Mouse (Mus musculus) neutrophil, adult 5-6 weeks (primary cell): ENCODE results near the gene Il17d. TPM values are rescaled to one million over a fixed set of nuclear protein-coding genes. Genes with fewer than 3 reads are reported as not detected.
A peak's percentile ranks its signal among the peaks of the same experiment; 100 is the strongest.

Experiments
- ATAC-seq: fragments of 151-379, 151-347 bp; 2 replicates; pipeline ENCODE4 v1.8.0; 2017; ENCODE audit warnings: mild to moderate bottlenecking, moderate TSS enrichment; ENCODE audit not compliant: insufficient number of reproducible peaks, poor library complexity, low FRiP score, severe bottlenecking; ENCODE audit errors: extremely low read depth
- total RNA-seq: library from RNA; stranded (forward); fragments of 200-1000 nt; gene quantifications from 2 replicates; pipeline ENCODE4 v1.2.3, GENCODE M21; 2017

Il17d gene
- total RNA-seq, 1 experiment from 2014 or later = not detected

DNA sequence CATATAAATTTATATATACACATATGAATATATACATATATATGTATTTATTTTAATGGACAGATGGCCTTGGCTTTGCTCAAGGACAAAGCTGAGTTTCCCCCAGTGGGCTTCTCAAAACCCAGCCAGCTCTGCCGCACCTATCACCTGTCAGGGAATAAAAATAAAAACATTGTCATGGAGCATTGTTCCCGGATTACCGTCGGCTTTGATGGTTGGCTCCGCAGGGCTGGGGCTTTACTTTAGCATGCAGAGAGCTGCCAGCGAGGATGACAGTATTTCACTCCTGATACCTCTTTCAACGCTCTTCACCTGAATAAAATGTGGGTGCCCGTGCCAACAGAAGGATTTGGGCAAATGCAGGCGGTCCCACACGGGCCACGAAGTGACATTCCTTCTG, 9.3 kb downstream of the Il17d start:
- ATAC-seq = no peak

DNA sequence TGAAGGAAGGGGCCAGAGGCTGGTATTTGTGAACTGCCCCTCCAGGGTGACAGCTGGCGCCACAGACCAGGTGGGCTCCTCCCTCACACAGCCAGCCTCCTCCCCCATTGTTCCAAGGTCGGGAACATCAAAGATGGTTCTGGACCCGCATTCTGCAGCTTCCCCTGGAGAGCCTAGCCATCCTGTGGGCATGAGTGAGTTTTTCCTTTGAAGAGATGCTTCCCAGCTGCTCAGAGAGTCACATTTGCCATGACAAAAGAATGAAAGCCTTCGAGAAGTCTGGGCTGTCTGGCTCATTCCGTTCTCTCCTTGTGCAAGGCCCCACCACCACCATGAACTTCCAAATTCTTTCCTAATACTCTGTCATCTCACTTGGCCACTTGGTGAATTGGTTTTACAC, 9.8 kb downstream of the Il17d start:
- no peak for ATAC-seq

DNA sequence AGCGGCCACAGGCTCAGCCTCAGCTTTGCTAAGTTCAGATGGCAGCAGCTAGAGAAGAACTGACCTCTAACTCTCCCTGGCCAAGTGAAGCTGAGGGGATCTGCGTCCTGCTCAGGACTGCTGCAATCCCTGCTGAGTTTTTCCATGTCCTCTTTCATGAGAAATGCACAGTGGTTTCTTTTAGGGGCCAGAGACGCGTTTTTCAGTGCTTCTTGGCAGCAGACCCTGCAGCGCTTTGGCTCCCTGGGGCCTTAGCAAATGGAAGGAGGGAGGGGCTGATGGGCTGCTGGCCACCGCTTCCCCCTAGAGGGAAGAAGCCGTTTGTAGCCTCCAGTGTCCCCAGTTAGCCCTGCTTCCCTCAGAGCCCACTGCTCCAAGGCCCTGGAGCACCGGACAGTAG, 10.4 kb downstream of the Il17d start:
- no peak for ATAC-seq

DNA sequence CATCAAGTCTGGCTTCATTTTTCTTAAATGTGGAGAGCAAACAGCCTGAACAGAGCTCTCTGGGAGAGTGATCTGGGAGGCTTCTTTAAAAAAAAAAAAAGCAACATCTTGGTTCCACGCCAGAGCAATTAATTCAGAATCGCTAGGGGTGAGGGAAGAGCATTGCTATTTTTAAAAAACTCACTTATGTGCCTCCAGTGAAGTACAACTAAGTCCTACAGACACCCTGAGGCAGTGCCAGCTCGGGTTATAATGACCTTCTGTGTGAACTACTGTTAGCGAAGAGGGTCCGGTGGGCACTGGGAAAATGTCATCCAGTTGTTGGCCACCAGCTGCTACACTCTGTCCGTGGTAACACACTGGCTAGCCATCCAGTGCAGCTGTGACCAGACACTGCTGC, 11.1 kb downstream of the Il17d start:
- ATAC-seq = no peak

DNA sequence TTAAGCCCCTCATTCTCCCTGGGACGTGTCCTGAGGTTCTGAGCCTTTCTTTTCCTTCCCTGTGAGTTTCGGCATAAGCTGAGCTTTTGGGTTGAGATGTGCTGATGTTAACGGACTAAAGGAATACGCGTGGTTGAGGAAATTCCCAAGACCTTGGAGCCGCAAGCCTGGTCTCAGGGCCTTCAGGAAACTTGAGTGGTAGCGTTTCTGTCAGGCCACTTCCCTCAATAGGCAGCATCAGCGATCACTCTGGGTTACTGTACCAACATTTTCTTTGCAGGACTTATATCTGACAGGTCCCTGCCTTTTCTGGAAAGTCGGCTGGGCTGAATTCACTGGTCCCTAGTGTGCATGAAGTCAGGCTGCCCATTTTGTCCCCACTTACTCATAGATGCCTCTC, 12.2 kb downstream of the Il17d start:
- no peak for ATAC-seq

DNA sequence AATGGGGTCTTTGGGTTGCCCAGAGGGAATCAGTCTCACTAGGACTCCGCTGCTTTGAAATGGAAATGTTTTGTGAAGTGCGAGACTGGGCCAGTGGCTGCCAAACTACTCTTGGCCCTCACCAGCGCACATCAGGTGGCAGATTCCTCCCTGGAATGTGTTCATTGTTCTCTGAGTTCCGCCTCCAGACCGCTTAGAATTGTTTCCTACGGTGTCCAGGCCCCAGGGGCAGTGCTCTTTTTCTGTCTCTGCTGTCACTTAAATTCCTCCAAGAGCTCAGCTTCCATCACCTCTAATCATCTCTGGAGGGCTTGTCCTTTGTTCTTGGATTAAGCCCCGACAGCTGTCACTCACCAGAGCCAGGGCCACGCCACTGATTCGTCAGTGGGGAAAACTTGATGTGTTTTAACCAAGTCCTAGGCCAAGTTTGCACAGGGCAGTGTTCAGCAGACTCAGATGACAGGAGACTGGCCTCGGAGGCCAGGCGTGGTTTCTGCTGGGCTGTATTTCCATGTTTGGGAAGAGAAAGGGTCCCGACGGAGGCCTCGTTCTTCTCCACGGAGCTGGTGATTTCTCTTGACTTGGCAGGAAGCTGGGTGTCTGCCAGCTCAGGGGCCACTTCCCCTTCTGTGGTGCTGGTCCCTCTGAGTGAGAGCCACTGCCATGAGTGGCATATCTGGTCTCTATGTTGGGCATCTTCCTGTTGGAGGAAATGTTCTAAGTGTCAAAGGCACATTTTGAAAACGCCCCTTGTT, 12.9 kb downstream of the Il17d start:
- peak; percentile 61; the same call in 1 of the 2 replicates for ATAC-seq

DNA sequence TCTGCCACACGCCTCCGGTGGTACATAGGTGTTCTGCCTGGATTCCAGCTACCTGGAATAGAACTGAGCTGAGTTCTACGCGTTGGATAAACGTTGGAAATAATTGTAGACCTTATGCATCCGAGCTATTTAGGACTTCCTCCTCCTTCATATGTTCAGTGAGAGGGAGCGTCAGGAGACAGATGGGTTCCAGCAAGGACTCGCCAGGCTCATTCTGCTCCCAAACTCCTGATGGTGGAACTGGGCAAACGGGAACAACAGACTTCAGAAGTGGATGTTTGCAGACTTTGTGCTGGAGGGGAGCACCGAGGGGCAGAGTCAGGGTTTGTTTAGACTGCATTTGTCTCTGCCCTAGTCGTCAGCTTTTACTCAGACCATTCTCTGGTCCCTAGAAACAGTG, 16.1 kb downstream of the Il17d start:
- no peak for ATAC-seq

DNA sequence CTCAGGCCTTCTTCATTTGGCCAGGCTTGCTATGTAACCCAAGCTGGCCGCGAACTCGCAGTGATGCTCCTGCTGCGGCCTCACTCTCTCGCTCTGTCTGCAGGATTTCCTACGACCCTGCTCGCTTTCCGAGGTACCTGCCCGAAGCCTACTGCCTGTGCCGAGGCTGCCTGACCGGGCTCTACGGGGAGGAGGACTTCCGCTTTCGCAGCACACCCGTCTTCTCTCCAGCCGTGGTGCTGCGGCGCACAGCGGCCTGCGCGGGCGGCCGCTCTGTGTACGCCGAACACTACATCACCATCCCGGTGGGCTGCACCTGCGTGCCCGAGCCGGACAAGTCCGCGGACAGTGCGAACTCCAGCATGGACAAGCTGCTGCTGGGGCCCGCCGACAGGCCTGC, 17.7 kb downstream of the Il17d start:
- ATAC-seq = no peak

DNA sequence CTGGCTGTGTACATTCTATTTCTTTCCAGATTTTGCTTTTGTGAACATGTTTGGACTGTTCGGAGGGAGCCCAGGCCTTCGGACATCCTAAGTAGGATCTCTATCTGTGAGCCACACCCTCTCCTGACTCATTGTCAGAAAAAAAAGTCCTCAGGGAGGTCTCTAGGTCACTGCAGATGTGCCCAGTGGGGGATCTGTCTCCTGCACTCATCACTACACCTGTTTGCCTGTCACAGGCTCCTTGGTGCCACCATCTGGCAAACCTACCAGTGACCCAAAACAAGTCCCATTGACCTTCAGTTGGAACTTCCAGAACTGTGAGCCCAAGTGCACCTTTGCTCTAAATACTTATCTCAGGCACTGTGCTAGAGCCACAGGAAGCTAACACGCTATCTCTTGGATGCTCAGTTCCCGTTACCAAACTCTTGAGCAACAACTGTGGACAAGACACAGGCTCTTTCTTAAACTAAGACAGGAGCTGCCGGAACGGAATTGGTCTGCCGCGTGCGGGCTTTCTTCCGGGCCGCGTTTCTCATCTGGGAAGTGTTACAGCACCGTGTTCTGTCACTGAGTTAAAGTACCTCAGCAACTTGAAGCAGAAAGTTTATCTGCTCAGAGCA, 19.0 kb downstream of the Il17d start:
- no peak for ATAC-seq

DNA sequence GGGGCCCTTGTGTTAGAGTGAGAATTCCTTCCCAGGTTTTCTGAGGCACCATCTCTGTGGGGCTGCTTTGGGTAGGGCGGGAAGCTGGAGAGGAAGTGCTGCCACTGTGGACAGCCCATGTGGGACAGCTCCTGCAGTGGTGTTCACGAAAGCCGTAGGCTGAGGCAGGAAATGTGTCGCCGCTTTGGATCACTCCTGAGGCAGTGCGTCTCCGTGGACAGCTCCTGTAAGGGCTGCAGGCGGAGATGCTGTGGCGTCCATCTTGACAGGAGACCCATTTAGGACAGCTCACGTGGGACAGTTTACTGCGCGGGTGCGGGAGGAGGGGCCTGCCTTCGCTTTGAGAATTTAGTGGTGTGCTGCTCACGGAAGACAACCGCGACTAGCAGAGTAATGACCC, 20.9 kb downstream of the Il17d start:
- no peak for ATAC-seq

DNA sequence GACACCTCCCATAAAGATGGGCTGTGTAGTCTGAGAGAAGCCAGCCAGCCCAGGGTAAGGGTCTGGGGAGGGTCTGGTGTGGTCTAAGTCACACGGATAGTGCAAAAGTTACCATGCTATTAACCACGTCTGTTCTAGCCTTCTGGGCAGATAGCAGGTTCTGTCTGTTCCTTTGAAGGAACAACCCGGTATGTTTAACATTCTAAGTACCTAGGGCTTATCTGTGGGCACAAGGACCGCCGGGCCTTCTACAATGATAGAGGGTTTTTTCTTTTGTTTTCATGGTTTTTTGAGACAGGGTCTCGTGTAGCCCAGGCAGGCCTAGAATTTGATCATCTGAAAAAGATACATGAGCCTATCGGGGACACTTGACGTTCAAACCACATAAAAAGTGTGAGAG, 21.6 kb downstream of the Il17d start:
- no peak for ATAC-seq

DNA sequence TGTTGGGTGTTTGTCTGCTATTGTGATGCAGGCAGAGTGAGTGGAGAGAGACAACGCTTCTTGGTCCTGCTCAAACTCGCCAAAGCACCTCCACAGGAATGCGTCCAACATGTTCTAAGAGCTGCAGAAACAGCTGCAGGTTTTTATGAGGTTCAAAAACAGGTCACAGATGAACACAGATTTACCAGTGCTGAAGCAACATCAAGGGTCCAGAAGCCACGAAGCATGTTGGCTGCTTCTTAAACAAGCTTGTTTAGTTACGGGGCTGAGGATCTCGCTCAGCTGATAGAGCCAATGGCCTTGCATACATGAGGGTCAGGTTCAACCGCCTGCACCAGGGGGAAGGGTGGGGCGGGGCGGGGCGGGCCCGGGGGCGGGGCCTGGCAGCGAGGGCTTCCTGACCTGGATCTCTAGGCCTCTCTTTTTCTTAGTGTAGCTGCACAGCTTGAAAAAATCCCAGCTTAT, 22.0 kb downstream of the Il17d start:
- no peak for ATAC-seq

DNA sequence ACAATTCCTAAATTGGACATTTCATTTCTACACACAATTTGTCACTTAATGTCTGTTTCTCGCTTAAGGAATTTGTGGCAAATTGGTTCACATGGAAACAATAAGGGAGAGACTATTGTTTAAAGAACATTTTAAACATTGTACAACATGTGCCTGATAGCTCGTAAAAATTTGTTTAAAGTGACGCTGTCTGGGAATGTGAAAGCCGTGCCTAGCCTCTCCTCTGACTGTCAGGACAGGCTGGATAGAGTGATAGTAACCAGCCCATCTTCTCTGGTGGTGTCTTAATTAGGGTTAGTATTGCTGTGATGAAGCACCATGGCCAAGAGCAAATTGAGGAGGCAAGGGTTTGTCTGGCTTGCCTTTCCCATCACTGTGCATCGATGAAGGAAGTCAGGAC, 22.5 kb downstream of the Il17d start:
- no peak for ATAC-seq

DNA sequence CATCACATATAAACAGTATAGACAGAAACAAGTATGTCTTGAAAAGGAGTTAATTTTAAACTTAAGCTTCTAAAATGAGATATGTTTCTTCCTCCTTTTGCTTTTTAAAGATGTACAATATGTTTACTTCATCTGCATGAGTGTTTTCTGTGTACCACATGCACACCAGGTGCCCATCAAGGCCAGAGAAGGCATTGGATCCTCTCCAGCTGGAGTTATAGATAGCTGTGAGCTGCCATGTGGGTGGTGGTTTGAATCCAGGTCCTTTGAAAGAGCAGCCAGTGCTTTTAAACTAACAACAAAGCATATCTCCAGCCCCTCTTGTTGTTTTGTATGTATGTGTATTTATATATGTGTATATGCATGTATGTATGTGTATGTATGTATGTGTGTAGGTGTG, 28.4 kb downstream of the Il17d start:
- ATAC-seq = no peak

DNA sequence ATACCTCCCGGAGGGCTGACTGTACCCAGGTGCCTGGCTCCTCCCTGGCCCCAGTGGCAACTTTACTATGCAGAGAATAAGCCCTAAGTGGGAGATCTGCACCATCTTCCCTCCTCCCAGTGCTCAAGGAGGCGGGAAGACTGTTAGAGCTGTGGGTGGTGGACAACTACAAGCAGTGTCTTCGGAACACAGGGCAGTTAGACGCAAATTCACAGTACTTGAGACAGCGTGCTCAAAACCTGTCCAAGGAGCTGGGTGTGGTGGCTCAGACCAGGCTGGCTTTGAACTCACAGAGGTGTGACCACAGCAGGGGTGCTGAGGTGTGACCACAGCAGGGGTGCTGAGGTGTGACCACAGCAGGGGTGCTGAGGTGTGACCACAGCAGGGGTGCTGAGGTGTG, 29.9 kb downstream of the Il17d start:
- peak; percentile 16; the same call in 1 of the 2 replicates for ATAC-seq

DNA sequence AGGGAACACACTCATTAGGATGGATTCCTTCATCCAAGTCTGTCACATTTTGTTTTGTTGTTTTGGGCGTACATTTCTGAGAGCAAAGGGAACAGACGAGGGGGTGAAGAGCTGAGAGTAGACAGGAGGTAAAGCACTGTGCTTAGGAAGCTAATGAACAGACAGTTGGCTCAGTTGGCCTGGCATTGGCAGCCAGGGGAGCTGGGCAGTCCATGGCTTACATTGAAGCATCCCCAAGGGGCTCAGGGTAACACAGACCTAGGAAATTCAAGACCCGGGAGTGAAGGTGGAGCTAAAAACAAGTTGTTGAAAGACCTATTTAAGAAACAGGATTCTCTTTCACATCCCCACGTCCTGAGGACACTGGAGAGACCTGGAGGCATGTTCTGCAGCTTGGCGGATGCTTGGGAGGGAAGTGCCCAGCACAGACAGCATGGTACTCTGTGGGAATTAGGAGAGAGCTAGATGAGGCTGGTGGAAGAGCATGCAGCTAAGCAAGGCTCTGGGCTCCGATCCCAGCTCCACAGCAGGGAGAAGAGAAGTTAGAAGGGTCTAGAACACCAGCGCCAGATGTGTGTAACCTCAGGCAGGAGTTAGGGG, 31.0 kb downstream of the Il17d start:
- ATAC-seq = no peak

DNA sequence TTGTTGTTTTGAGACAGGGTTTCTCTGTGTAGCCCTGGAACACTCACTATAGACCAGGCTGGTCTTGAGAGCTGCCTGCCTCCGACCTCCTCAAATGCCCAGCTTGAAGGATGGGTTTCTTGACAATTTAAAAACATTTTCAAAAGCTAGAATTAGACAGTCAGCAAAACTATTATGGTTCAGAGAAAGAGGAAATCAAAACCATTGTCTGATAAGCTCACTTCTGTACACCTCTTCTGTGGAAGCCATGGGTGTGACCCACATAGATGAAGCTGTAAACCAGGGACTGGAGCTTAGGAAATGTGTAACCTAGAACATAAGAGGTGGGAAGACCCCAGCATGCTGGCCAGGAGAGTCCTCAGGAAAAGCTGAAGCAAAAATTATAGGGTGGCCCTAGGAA, 32.3 kb downstream of the Il17d start:
- no peak for ATAC-seq

DNA sequence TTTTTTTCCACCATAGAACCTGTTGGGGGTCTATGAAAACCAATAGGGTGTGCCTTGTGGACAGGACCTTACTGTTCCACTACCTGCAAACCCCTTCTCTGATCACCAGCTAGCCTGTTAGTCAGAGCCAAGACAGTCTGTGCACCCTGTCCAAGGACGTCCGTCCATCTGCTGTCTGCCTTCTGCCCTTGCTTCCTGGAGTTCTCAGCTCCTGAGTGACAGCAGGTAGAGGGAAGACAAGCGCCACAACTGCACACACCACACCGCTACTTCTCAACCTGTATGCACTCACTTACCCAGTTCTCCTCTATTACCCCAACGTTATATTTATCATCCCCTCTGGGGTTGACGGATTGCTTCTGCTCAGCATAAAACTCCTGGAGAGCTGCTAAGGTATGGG, 41.0 kb downstream of the Il17d start:
- no peak for ATAC-seq

DNA sequence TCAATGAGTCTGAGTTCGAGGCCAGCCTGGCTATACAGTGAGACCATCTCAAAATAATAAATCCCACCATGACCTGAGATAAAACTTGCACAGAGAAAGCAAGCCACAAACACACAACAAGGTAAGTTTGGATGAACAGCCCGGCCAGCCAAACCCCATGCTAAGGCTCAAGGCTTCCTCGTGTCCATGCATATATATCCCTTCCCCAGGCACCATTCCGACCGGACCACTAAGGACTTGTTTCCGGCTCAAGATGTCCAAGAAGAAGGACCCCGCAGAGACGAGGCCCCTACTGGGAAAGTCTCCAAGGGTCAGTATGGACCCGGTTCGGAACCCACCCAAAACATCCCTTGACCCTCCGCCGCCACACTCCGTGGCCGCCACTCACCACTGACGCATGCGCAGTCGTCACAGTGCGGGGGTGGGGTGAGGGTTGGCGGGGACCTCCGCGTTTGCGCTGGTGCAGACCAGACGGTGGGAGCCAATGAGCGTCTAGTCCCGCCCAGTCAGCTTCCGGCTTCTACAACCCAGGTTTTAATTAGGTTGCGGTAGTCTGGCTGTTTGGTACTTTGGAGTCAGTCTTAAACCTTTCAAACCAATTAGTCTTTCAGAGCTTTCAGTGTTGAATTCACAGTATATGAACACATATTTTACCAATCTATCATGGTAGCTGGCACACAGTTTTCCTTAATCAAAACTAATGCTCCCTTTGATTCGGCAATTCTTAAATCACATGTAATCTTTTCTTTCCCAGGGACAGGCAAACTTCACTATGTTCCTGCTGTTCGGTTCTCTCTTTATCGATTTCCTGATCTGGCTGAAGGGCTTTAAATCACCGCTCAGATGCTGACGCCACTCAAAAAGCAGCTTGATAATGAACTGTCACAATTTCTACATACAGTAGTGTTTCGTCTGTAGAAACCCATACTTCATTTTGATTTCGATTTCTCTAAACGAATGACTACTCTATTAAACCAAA, 46.9 kb downstream of the Il17d start, which contains the start of gene Eef1akmt1:
TSS of gene Eef1akmt1 (minus strand) at position 458 of the 979 bp plus-strand sequence.
- ATAC-seq = peak; percentile 99
